Mouse (Mus musculus): ENCODE data around the gene Sox13.

The Sox13 gene

GRCm38 (mm10) chr1:133423543-133424480 is at the start of gene Sox13:
Sox13 (minus strand) TSS chr1:133424377.
- no peak for DNase-seq (ENCODE audit: extremely low read depth, low read depth)

DNA sequence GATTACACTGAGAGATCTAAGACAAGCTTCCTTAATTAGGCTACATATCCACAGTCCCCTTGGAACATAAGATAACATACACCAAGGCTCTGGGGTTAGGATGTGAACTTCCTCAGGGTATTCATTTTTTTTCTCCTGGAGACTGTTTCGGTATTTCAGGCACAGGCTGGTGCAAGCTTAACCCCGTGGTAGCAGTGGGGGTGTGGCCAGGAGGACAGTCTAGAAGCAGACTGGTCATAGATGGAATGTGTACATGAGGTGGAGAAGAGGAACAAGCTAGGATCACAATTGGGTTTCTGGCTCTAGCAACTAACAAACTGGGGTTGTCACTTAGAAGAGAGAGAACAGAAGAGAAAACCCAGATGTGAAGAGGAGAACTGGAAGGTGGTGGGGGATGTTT is 47.4 kb upstream of the Sox13 start:
- no peak for DNase-seq (ENCODE audit: extremely low read depth, low read depth)

GRCm38 (mm10) chr1:133471086-133471485 is 46.9 kb upstream of the Sox13 start:
- no peak for DNase-seq (ENCODE audit: extremely low read depth, low read depth)

DNA sequence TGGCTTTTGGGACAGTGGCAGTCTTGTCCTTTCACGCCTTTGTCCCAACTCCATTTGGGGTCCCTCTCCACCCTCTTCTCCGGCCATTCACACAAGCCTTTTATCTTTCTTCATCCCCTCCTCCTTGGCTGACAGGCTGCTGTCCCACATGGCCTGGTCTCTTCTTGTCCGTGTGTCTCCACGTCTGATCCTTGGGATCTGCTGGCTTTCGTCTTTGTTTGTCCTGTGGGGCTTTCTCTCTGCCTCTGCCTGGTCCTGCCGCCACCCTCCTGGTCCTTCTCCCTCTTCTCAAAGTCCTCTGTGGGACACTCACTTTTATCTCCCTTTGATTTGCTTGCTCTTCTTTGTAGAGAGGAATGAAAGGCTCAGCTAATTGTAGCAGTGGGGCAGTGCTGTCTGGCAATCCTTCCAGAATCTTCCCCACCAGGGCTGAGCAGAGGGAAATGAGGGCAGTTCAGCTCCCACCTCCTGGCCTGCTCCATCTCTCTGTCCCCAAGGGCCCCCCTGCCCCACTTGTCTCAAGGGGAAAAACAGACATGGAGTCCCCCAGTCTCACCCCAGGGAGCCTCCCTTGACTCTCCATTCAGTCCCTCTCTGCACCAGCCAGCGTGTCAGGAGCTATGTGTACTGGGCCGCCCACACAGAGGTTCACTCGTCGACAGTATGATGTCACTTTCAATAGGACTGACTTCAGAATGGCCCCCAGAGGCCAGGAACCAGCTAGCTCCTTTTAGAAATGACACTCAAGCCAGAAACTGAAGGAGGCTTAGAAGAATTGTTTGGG is 46.3 kb upstream of the Sox13 start:
- no peak for DNase-seq (ENCODE audit: extremely low read depth, low read depth)

DNA sequence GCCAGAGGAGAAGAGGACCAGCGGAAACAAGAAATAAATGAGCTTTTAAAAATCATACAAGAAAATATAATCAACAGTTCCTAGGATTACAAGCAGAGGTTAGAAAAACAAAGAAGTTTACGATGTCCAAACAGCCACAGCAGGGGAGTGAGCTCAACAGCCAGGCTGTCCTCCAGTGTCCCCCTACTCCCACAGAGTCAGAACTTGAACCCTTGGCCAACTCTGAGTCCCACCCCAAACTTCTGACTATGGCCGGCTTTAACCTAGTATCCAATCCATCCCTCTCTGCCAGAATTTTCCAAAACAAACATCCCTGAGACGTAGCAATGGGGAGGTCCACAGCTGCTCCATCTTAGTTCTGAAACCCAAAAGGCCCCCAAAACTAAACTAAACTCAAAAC is 45.0 kb upstream of the Sox13 start:
- DNase-seq (ENCODE audit: extremely low read depth, low read depth), result no peak

GRCm38 (mm10) chr1:133468751-133469150 is 44.6 kb upstream of the Sox13 start:
- no peak for DNase-seq (ENCODE audit: extremely low read depth, low read depth)

DNA sequence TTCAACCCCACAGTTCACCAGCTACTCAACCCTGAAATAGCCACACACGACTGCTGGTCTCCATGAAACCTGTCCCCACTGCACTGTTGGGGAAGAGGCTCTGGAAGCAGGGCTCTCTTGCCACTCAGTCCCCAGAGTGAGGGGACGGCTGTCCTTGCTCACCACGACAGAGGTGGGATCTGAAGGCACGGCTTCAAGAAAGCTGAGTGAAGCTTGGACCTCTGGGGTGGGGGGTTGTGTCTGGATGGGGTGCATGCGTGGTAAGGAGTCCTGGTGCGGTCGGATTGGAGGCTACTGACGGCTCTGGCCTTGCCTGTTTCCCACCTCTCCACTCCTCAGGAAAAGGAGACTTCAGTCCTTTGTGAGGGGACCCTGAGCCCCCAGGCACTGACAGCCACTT is 43.7 kb upstream of the Sox13 start:
- no peak for DNase-seq (ENCODE audit: extremely low read depth, low read depth)

DNA sequence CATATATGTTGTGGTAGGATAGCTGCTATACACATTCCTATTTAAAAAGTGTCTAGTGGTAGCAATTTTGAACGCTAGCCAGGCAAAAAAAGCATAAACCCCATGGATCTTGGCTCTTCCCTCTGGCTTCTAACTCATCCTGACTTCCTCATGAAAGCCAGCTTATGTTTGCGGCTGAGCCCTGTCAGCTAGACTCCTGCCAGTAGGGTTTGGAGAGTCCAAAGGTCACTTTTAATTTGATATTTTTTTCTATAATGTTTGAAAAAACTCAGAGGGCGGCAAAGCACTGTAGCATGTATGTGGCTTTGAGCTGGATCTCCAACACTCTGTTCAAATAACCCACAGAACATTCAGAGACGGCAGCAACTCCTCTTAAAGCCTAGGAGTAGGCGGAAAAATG is 39.0 kb upstream of the Sox13 start:
- no peak for DNase-seq (ENCODE audit: extremely low read depth, low read depth)

DNA sequence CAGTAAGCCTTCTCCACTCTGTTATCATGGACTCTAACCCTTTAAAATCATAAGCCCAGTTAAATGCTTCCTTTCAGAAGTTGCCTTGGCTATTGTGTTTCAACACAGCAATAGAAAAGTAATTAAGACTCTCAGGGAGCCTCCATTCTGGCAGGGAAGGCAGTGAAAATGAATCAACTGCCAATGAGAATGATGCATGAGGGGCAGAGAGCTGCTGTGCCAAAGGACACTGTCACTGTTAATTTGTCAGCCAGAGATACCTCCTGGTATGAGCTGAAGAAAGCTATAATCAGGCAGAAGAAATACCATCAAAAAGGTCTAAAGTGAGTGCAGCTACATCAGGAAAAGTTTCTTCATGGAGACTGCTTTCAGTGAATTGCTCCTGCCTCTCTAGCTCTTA is 36.8 kb upstream of the Sox13 start:
- no peak for DNase-seq (ENCODE audit: extremely low read depth, low read depth)

GRCm38 (mm10) chr1:133456097-133456496 is 31.9 kb upstream of the Sox13 start:
- DNase-seq (ENCODE audit: extremely low read depth, low read depth), result no peak

- DNase-seq (ENCODE audit: extremely low read depth, low read depth), result no peak
These were observed 28.5 kb upstream of the Sox13 start for GRCm38 (mm10) chr1:133452564-133453165.

GRCm38 (mm10) chr1:133451869-133452563 is 27.8 kb upstream of the Sox13 start:
- DNase-seq (ENCODE audit: extremely low read depth, low read depth), result no peak

DNA sequence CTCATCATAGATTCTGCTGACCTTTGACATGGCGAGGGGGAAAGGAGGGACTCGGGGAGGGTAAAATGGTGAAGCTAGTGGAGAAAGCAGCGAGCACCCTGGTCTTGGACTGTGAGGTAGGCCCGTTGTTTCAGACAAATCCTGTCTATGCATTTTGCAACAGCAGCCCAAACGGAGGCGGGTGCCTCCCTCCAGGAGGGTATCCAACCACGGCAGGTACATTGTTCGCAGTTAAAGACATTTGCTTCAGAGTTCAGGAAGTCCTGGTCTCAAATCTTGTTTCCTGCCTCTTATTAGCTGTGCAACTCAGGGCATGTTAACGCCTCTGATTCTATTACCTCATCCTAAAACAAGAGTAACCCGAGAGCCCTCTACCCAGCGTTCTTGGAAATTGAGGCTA is 26.8 kb upstream of the Sox13 start:
- DNase-seq (ENCODE audit: extremely low read depth, low read depth), result no peak

DNA sequence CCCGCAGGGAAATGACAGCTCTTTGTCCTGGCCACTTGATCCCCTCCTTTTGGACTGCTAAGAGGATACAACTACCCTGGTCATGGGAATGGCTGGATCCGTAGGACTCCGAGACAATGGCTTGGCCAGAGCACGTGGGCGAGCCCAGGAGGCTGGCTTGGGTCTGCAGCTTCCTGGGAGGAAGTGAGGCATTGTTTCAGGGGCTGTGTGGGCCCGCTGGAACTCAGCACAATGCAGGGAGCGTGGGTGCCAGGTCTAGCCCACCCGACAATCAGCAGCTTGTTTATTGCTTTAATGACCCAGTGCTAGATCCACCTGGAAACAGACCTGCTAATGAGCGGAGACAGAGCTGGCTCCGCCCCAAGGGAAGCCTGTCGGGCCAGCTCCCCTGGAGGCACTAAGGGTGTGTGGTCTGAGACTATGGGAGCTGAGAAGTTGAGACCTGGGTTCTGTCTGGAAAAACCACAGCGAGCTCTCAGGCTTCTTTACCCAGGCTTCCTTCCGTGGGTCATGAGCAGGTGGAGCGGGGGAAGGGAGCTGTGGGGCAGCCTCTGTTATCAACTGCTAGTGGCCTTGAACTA is 24.3 kb upstream of the Sox13 start:
- no peak for DNase-seq (ENCODE audit: extremely low read depth, low read depth)

GRCm38 (mm10) chr1:133446291-133446690 is 22.1 kb upstream of the Sox13 start:
- no peak for DNase-seq (ENCODE audit: extremely low read depth, low read depth)

- no peak for DNase-seq (ENCODE audit: extremely low read depth, low read depth)
These were observed 20.1 kb upstream of the Sox13 start for GRCm38 (mm10) chr1:133444315-133444714.

- DNase-seq (ENCODE audit: extremely low read depth, low read depth), result peak; percentile 1
These were observed 13.9 kb upstream of the Sox13 start for GRCm38 (mm10) chr1:133437916-133438683.

- no peak for DNase-seq (ENCODE audit: extremely low read depth, low read depth)
These were observed 10.6 kb upstream of the Sox13 start for GRCm38 (mm10) chr1:133434756-133435112.

GRCm38 (mm10) chr1:133434018-133434755 is 10.0 kb upstream of the Sox13 start:
- DNase-seq (ENCODE audit: extremely low read depth, low read depth), result no peak

DNA sequence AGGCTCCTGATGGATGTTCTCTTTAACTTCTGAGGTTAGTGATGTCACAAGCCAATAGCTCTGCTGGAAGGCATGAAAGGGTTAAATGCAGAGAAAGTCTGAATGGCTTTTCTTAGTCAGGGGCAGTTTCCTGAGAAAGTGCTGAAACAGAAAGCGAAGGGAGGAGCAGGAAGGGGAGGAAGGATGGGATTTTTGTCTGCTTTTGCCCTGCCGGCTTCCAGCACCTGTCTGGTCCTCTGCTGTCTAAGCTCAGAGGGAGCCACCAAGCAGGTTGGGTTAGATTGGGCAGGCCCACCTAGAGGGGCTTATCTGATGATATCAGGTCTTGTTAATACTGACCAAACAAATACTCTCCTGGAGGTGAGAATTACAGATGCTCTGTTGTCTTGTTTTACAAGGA is 8.4 kb upstream of the Sox13 start:
- no peak for DNase-seq (ENCODE audit: extremely low read depth, low read depth)
